Mouse (Mus musculus): ENCODE measurements around the gene Wdr61.

- TF ChIP-seq POLR2A (IDR thresholded peaks at IDR 0.05; ENCODE audit: control insufficient read depth, extremely low read depth, insufficient read depth, low read length, poor library complexity) (no peak), CTCF (IDR thresholded peaks at IDR 0.05; ENCODE audit: borderline replicate concordance, control insufficient read depth, extremely low read depth, insufficient read depth, low read length, poor library complexity) (no peak)
Observed at GRCm38 (mm10) chr9:54722596-54722995, 11.7 kb downstream of the Wdr61 start.

Data from thymus, adult 2 months (tissue).